Mouse (Mus musculus) limb, embryonic 12.5 days (tissue): Measurements from ENCODE around the gene Esr1. TPM values are rescaled to one million over a fixed set of nuclear protein-coding genes. Genes with fewer than 3 reads are reported as not detected.

Source experiments
- ATAC-seq: fragments of 200-750 bp; cut with Nextera tagmentation; 2 replicates; pipeline ENCODE4 v1.8.0; 2017; ENCODE audit warnings: low read depth, moderate TSS enrichment; ENCODE audit not compliant: insufficient number of reproducible peaks, insufficient read depth, low FRiP score, low TSS enrichment
- H3K27ac ChIP-seq: fragments of 300-500 bp; sonication (generic); 2 replicates; pipeline ENCODE4 v1.5.1; 2016; ENCODE audit warnings: mild to moderate bottlenecking, moderate library complexity
- H3K27me3 ChIP-seq: fragments of 300-500 bp; sonication (generic); 2 replicates; pipeline ENCODE4 v1.6.1; 2016; ENCODE audit warnings: mild to moderate bottlenecking, moderate library complexity
- H3K36me3 ChIP-seq: fragments of 300-500 bp; sonication (generic); 2 replicates; pipeline ENCODE4 v1.6.1; 2016; ENCODE audit warnings: mild to moderate bottlenecking, moderate library complexity
- H3K4me1 ChIP-seq: fragments of 300-500 bp; sonication (generic); replicated peaks from 2 replicates; pipeline ENCODE4 v1.6.1; 2016
- H3K4me2 ChIP-seq: fragments of 300-500 bp; sonication (generic); 2 replicates; pipeline ENCODE4 v1.6.1; 2016; ENCODE audit warnings: mild to moderate bottlenecking, moderate library complexity
- H3K4me3 ChIP-seq: fragments of 300-500 bp; sonication (generic); replicated peaks from 2 replicates; pipeline ENCODE4 v1.5.1; 2016; ENCODE audit warnings: mild to moderate bottlenecking
- H3K9ac ChIP-seq: fragments of 300-500 bp; sonication (generic); replicated peaks from 2 replicates; pipeline ENCODE4 v1.6.1; 2016; ENCODE audit warnings: mild to moderate bottlenecking, moderate library complexity
- H3K9me3 ChIP-seq: fragments of 300-500 bp; sonication (generic); 2 replicates; pipeline ENCODE4 v1.6.1; 2016; ENCODE audit warnings: mild to moderate bottlenecking, moderate library complexity
- WGBS: fragments of 180-500 bp; shearing (Covaris S2); methylation state at CpG from one replicate; pipeline ENCODE4 v1.1.7; 2016; 5-methylcytosine and 5-hydroxymethylcytosine counted together
- polyA plus RNA-seq: library from polyadenylated mRNA; unstranded; fragments of >200 nt; fragmentation: Nextera tagmentation; extraction: Ambion mirVana; gene quantifications from 2 replicates; pipeline ENCODE4 v1.2.1, GENCODE M21; 2016

Gene Esr1
- polyA plus RNA-seq, 1 experiment from 2014 or later, result 1.1 TPM

DNA sequence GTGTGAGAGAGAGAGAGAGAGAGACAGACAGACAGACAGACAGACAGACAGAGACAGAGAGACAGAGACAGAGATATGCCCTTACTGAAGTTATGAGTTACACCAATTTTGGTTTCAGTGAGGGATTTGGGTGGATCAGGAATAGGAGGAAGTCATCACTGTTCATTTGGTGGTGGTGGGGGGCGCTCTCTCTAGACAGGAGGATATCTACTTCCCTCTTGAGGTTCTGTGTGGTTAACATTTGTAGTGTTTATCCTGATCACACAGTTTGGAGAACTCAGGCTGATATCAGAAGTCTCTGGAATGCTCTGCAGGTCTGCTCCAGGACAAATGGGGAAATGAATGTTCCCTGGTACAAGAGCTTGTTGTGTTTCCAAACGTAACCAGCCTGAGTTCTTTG lies 312.2 kb downstream of the Esr1 start:
- WGBS, result 88% methylated on average over 2 of the region's 2 CpGs

DNA sequence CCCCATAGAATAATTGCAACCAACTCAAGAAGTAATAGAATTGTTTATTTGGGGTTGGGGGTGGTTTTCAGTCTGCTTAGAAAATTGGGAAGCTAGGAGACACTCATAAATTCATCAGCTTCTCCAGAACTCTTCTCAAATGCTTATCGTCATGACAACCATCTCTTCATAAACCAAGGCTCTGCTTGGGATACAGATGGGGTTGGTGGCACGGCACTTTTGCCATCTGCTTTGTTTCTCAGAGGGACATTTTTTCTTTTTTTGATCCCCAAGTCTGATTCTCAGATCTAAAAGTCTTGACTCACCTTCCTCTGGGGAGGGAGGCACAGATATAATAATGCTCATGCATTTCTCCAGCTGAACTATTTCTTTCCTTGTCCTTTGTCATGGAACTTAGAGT lies 313.0 kb downstream of the Esr1 start:
- WGBS, result 78% methylated on average over 2 of the region's 2 CpGs
- Histone ChIP-seq H3K4me2 (no peak overlapping the region), H3K9me3 (no peaks in the 10 kb centered on the region), H3K27me3 (no peaks in the 10 kb centered on the region), H3K36me3 (no peaks in the 10 kb centered on the region), H3K27ac (no peak overlapping the region), H3K4me1 (no peaks in the 10 kb centered on the region), H3K4me3 (no peak overlapping the region), H3K9ac (no peak overlapping the region)
- no peak for ATAC-seq

More for the DNA sequence above, 312.2 kb downstream of the Esr1 start:
- no peak overlapping the region for H3K9ac ChIP-seq
- no peaks in the 10 kb centered on the region for H3K27me3 ChIP-seq
- ATAC-seq, result no peak
- H3K9me3 ChIP-seq, result no peaks in the 10 kb centered on the region
- no peak overlapping the region for H3K27ac ChIP-seq
- H3K36me3 ChIP-seq, result no peaks in the 10 kb centered on the region
- no peaks in the 10 kb centered on the region for H3K4me1 ChIP-seq
- H3K4me2 ChIP-seq, result no peak overlapping the region
- H3K4me3 ChIP-seq, result no peak overlapping the region

GRCm38 (mm10) chr10:4943148-4943547 lies 331.8 kb downstream of the Esr1 start:
- H3K36me3 ChIP-seq, result no peaks in the 10 kb centered on the region
- H3K27ac ChIP-seq, result no peak overlapping the region
- H3K27me3 ChIP-seq, result no peaks in the 10 kb centered on the region
- no peak overlapping the region for H3K4me2 ChIP-seq
- 86% methylated on average over 5 of the region's 5 CpGs for WGBS
- no peak overlapping the region for H3K4me3 ChIP-seq
- H3K9ac ChIP-seq, result no peak overlapping the region
- no peaks in the 10 kb centered on the region for H3K4me1 ChIP-seq
- no peaks in the 10 kb centered on the region for H3K9me3 ChIP-seq
- ATAC-seq, result no peak

- Histone ChIP-seq H3K36me3 (no peaks in the 10 kb centered on the region), H3K9me3 (no peaks in the 10 kb centered on the region), H3K27ac (no peak overlapping the region), H3K4me3 (no peak overlapping the region), H3K9ac (no peak overlapping the region), H3K4me2 (no peak overlapping the region), H3K4me1 (no peaks in the 10 kb centered on the region), H3K27me3 (no peaks in the 10 kb centered on the region)
- 67% methylated on average over 2 of the region's 2 CpGs for WGBS
- no peak for ATAC-seq
These were observed 333.3 kb downstream of the Esr1 start for GRCm38 (mm10) chr10:4944725-4945124.

DNA sequence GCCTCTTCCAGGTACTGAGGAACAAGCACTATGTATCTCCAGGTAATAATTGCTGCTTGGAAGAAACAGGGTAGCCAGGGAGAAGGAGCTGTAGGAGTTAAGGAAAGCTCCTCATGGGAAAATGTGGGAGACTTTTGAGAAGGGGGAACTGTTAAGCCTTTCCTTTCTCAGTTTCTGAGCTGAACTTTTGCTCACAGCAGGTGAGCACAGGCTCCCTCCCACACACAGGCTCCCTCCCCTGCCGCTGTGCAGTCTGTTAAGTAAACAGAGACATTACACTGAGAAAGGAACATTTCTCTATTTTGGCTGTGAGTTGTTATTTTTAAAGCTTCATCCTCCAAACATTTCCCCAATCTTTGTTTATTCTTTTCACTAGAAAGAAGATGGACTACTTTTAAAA lies 354.4 kb downstream of the Esr1 start:
- 32% methylated on average over 1 of the region's 1 CpGs for WGBS
- Histone ChIP-seq H3K4me2 (no peak overlapping the region), H3K27me3 (no peaks in the 10 kb centered on the region), H3K27ac (no peak overlapping the region), H3K4me1 (no peaks in the 10 kb centered on the region), H3K36me3 (no peaks in the 10 kb centered on the region), H3K4me3 (no peak overlapping the region), H3K9ac (no peak overlapping the region), H3K9me3 (no peaks in the 10 kb centered on the region)
- no peak for ATAC-seq

DNA sequence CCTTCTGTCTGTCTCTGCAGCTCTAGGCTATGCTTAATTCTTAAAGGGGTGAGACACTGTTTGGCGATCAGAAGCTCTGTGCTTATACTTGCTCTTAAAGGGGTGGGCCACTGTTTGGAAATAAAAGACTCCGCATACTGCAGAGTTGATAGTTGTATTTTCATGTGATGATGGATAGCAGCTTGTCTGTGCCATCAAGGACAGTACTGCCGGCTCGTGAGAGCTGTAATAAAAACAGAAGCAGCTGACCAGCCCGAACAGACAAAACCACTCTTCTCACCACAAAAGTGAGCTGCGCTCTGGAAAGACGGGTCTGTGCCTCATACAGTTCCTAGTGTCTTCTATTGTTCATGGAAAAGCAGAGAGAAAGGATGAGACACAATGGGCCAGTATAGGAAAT lies 359.8 kb downstream of the Esr1 start:
- H3K4me1 ChIP-seq, result peaks cover 5% of the 10 kb centered on the region
- no peak overlapping the region for H3K4me2 ChIP-seq
- ATAC-seq, result no peak
- H3K27me3 ChIP-seq, result no peaks in the 10 kb centered on the region
- H3K9ac ChIP-seq, result no peak overlapping the region
- H3K27ac ChIP-seq, result no peak overlapping the region
- no peak overlapping the region for H3K4me3 ChIP-seq
- no peaks in the 10 kb centered on the region for H3K36me3 ChIP-seq
- WGBS, result 76% methylated on average over 7 of the region's 7 CpGs
- H3K9me3 ChIP-seq, result no peaks in the 10 kb centered on the region

DNA sequence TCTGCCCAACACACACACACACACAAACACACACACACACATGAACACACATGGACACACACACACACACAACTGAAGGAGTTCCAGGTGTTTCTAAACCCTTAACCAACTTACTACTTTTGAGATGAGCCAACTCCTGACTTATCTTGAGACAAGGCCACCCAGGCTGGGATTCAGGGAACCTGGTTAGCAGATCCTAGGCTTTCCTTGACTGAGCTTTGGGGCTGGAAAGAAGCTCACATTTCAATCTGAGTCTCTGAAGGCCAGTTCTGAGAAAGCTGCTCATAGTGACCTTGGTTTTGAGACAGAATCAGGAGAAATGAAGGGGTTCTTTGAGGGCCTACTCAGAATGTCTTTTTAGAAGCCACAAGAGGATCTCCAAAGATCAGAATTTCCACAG lies 360.2 kb downstream of the Esr1 start:
- H3K4me1 ChIP-seq, result peaks cover 5% of the 10 kb centered on the region
- no peak overlapping the region for H3K4me3 ChIP-seq
- H3K36me3 ChIP-seq, result no peaks in the 10 kb centered on the region
- H3K27me3 ChIP-seq, result no peaks in the 10 kb centered on the region
- no peak overlapping the region for H3K27ac ChIP-seq
- no peak for ATAC-seq
- no peak overlapping the region for H3K4me2 ChIP-seq
- H3K9me3 ChIP-seq, result no peaks in the 10 kb centered on the region
- H3K9ac ChIP-seq, result no peak overlapping the region

GRCm38 (mm10) chr10:4972026-4972425 lies 360.6 kb downstream of the Esr1 start:
- H3K36me3 ChIP-seq, result no peaks in the 10 kb centered on the region
- WGBS, result 65% methylated on average over 2 of the region's 2 CpGs
- H3K27me3 ChIP-seq, result no peaks in the 10 kb centered on the region
- no peak overlapping the region for H3K4me3 ChIP-seq
- H3K27ac ChIP-seq, result no peak overlapping the region
- no peak for ATAC-seq
- no peak overlapping the region for H3K9ac ChIP-seq
- no peaks in the 10 kb centered on the region for H3K9me3 ChIP-seq
- no peak overlapping the region for H3K4me2 ChIP-seq
- H3K4me1 ChIP-seq, result peaks cover 5% of the 10 kb centered on the region

GRCm38 (mm10) chr10:4974246-4974645 lies 362.9 kb downstream of the Esr1 start:
- H3K9ac ChIP-seq, result no peak overlapping the region
- WGBS, result 91% methylated on average over 4 of the region's 4 CpGs
- no peaks in the 10 kb centered on the region for H3K9me3 ChIP-seq
- H3K27me3 ChIP-seq, result no peaks in the 10 kb centered on the region
- H3K27ac ChIP-seq, result no peak overlapping the region
- ATAC-seq, result no peak
- no peak overlapping the region for H3K4me2 ChIP-seq
- H3K4me3 ChIP-seq, result no peak overlapping the region
- no peaks in the 10 kb centered on the region for H3K36me3 ChIP-seq
- H3K4me1 ChIP-seq, result peaks cover 5% of the 10 kb centered on the region

GRCm38 (mm10) chr10:4976557-4976956 lies 365.2 kb downstream of the Esr1 start:
- 87% methylated on average over 2 of the region's 2 CpGs for WGBS
- Histone ChIP-seq H3K4me2 (no peak overlapping the region), H3K4me1 (peaks cover 5% of the 10 kb centered on the region), H3K9me3 (no peaks in the 10 kb centered on the region), H3K27ac (no peak overlapping the region), H3K9ac (no peak overlapping the region), H3K4me3 (no peak overlapping the region), H3K27me3 (no peaks in the 10 kb centered on the region), H3K36me3 (no peaks in the 10 kb centered on the region)
- ATAC-seq, result no peak

GRCm38 (mm10) chr10:4977374-4977773 lies 366.0 kb downstream of the Esr1 start:
- no peak overlapping the region for H3K4me3 ChIP-seq
- no peaks in the 10 kb centered on the region for H3K27me3 ChIP-seq
- WGBS, result 93% methylated on average over 3 of the region's 3 CpGs
- ATAC-seq, result no peak
- no peaks in the 10 kb centered on the region for H3K9me3 ChIP-seq
- no peak overlapping the region for H3K27ac ChIP-seq
- peaks cover 5% of the 10 kb centered on the region for H3K4me1 ChIP-seq
- no peak overlapping the region for H3K9ac ChIP-seq
- no peak overlapping the region for H3K4me2 ChIP-seq
- H3K36me3 ChIP-seq, result no peaks in the 10 kb centered on the region

- no peaks in the 10 kb centered on the region for H3K9me3 ChIP-seq
- H3K4me2 ChIP-seq, result no peak overlapping the region
- no peaks in the 10 kb centered on the region for H3K27me3 ChIP-seq
- H3K4me3 ChIP-seq, result no peak overlapping the region
- ATAC-seq, result no peak
- H3K9ac ChIP-seq, result no peak overlapping the region
- H3K27ac ChIP-seq, result no peak overlapping the region
- WGBS, result 72% methylated on average over 2 of the region's 2 CpGs
- H3K4me1 ChIP-seq, result no peaks in the 10 kb centered on the region
- no peaks in the 10 kb centered on the region for H3K36me3 ChIP-seq
These were observed 372.5 kb downstream of the Esr1 start for GRCm38 (mm10) chr10:4983919-4984318.
